Mouse (Mus musculus): ENCODE data around the gene Dpm3.

GRCm38 (mm10) chr3:89284261-89284660 lies 25.1 kb downstream of the Dpm3 start:
- TF ChIP-seq CTCF (IDR thresholded peaks at IDR 0.05; ENCODE audit: control insufficient read depth, insufficient read depth, low read length) (no peak), POLR2A (IDR thresholded peaks at IDR 0.05; ENCODE audit: borderline replicate concordance, control insufficient read depth, low read depth, low read length) (no peak)

Data from bone marrow, adult 2 months (tissue).